Mouse (Mus musculus) bone marrow, adult 2 months (tissue): ENCODE results near the gene Angel2.

Experiments used
- CTCF ChIP-seq: fragments of 200-500 bp; IDR thresholded peaks from 2 replicates; pipeline ENCODE4 v1.5.1; 2011; ENCODE audit warnings: low read length, control low read depth; ENCODE audit not compliant: control insufficient read depth, insufficient read depth
- POLR2A ChIP-seq: fragments of 200-500 bp; IDR thresholded peaks from 2 replicates; pipeline ENCODE4 v1.6.1; 2011; ENCODE audit warnings: low read depth, mild to moderate bottlenecking, control low read depth, low read length, borderline replicate concordance; ENCODE audit not compliant: control insufficient read depth

DNA sequence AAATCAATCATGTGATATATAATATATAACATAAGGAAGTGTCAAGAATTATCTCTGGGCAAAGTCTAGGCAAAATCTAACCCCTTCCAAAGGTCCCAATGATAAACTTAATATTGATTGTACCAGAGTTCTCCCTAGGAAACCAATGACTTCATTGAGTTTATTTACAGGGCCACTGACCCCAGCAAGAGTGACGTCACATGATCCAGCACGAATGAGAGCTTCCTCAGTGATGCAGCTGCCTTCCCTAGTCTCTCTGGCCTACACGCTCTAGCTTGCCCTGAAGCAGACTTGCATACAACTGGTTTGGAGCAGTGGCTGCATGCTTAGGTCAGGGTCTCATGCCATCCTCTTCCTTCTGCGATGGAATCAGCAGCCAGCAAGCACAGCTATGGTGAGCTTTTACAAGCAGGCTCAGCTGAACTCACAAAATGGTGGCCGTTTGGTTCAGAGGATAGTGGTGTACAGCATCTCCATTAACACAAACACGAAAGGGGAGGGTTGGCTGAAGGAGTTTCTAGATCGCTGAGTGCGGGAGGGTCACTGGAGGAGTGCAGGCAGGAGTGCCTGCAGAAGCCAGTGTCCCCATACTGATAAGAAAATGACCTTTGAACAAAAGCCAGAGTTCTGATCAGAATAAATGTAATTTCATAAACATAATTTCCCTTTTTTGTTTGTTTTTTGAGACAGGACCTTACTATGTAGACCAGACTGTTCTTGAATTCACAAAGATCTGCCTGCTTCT lies 5.0 kb upstream of the Angel2 start:
- TF ChIP-seq CTCF, result no peak
- TF ChIP-seq POLR2A, result no peak
